Mouse (Mus musculus) thymus, postnatal 10 days (tissue): ENCODE data around the gene C730034F03Rik.

Experiments
- DNase-seq, 2 experiments: peaks; one replicate each; pipeline ENCODE4 v3.0.0; 2021; ENCODE audit warnings: low spot score in 2 of 2

Gene C730034F03Rik

GRCm38 (mm10) chr15:89431806-89432205, 2.4 kb downstream of the C730034F03Rik start:
- DNase-seq = no peak

GRCm38 (mm10) chr15:89432946-89433345, 3.6 kb downstream of the C730034F03Rik start:
- DNase-seq = no peak

- no peak for DNase-seq
Measured at GRCm38 (mm10) chr15:89434136-89434535, 4.7 kb downstream of the C730034F03Rik start.

- no peak for DNase-seq
Measured at GRCm38 (mm10) chr15:89435878-89436277, 6.5 kb downstream of the C730034F03Rik start.

- no peak for DNase-seq
Measured at GRCm38 (mm10) chr15:89442486-89443070, 13.2 kb downstream of the C730034F03Rik start.

GRCm38 (mm10) chr15:89452906-89453864, 23.8 kb downstream of the C730034F03Rik start:
- DNase-seq = peak in 1 of 2 experiments; percentile 53

GRCm38 (mm10) chr15:89453865-89454478, 24.6 kb downstream of the C730034F03Rik start, which contains the start of gene Mapk8ip2:
Gene Mapk8ip2 (plus strand): TSS chr15:89453913.
- DNase-seq = no peak

GRCm38 (mm10) chr15:89454857-89455256, 25.5 kb downstream of the C730034F03Rik start:
- no peak for DNase-seq

GRCm38 (mm10) chr15:89455642-89456041, 26.3 kb downstream of the C730034F03Rik start:
- no peak for DNase-seq

GRCm38 (mm10) chr15:89458942-89459341, 29.6 kb downstream of the C730034F03Rik start:
- DNase-seq = no peak

- DNase-seq = no peak
Measured at GRCm38 (mm10) chr15:89459821-89460220, 30.4 kb downstream of the C730034F03Rik start.

- DNase-seq = no peak
Measured at GRCm38 (mm10) chr15:89460298-89460697, 30.9 kb downstream of the C730034F03Rik start.

- no peak for DNase-seq
Measured at GRCm38 (mm10) chr15:89461321-89461720, 31.9 kb downstream of the C730034F03Rik start.

- no peak for DNase-seq
Measured at GRCm38 (mm10) chr15:89462176-89462575, 32.8 kb downstream of the C730034F03Rik start.

GRCm38 (mm10) chr15:89463334-89464235, 34.2 kb downstream of the C730034F03Rik start:
- no peak for DNase-seq

- no peak for DNase-seq
Measured at GRCm38 (mm10) chr15:89465052-89465451, 35.7 kb downstream of the C730034F03Rik start.

- no peak for DNase-seq
Measured at GRCm38 (mm10) chr15:89468577-89468976, 39.2 kb downstream of the C730034F03Rik start.

GRCm38 (mm10) chr15:89471476-89471875, 42.1 kb downstream of the C730034F03Rik start:
- no peak for DNase-seq

- no peak for DNase-seq
Measured at GRCm38 (mm10) chr15:89473370-89473769, 44.0 kb downstream of the C730034F03Rik start.

- no peak for DNase-seq
Measured at GRCm38 (mm10) chr15:89473921-89474320, 44.5 kb downstream of the C730034F03Rik start.

- DNase-seq = no peak
Measured at GRCm38 (mm10) chr15:89474596-89475292, 45.4 kb downstream of the C730034F03Rik start.
